Mouse (Mus musculus): ENCODE data around the gene Mall. TPM values are rescaled to one million over a fixed set of nuclear protein-coding genes. Genes with fewer than 3 reads are reported as not detected.

The Mall gene
- total RNA-seq, 2 experiments from 2014 or later = 2.2 to 4.9 TPM

GRCm38 (mm10) chr2:127730301-127730997, 717 bp upstream of the Mall start:
- no peak for DNase-seq (ENCODE audit: low spot score)

- no peak for DNase-seq (ENCODE audit: low spot score)
These were observed 876 bp downstream of the Mall start for GRCm38 (mm10) chr2:127728661-127729450.

GRCm38 (mm10) chr2:127728146-127728545, 1.6 kb downstream of the Mall start:
- no peak for DNase-seq (ENCODE audit: low spot score)

- DNase-seq (ENCODE audit: low spot score) = no peak
These were observed 6.5 kb downstream of the Mall start for GRCm38 (mm10) chr2:127723193-127723592.

DNA sequence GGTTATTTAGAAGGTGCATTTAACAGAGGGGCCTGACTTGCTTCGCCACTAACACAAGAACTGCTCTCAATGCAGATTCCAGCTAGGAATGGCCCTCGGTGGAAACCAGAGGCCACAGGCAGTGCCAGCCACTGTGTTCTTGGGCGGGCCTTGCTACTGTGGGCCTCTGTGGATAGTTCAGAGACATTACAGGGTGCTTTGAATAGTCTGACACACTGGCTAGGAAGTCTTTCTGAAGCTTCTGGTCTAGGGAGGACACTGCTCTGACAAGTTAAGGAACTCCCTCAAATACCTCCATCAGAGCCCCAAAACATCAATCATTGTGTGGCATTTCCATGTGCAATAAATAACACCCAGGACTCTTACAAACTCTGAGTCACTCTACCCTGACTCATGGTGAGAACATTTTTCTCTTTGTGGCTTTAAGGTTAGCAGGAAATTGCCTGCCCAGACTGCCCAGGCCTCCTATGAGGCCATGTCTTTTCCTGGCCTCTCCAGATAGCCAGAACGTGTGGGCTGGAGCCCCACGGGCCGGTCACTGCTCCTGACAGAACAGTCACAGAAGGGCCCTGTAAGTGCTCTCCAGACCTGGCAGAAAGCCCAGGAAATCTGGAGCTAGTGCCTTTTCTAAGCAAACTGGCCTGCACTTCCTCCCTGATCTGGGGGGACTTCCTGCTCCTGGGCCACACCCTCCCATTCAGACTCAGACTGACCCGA, 7.4 kb downstream of the Mall start:
- DNase-seq (ENCODE audit: low spot score) = peak; percentile 50

DNA sequence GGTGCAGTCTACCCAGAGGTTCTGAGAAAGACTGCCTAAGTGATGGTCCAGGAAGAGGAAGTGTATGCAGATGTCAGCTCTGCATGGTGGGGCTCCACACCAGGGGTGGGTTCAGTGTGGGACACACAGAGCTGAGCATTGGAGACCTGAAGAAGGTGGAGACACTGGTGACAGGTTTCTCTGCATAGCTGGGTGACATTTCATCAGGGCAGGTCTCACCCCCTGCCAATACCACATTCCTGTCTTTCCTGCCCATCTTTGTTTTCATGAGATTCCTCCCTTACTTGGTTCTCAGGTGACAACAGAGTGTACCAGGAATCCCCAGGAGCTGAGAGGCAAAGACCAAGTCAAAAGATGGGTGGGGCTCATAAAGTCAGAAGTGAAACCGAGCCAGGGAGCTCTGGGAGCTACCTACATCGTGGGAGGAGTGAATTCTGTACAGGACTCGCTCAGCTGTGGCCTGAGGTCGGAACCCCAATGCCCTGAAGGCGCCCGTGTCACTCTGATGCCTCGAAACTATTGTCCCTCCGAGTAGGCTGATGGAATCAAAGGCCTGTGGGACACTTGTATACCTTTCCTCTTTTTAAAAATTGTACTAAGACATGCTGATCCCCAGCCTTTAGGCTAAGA, 10.8 kb downstream of the Mall start:
- no peak for DNase-seq (ENCODE audit: low spot score)

DNA sequence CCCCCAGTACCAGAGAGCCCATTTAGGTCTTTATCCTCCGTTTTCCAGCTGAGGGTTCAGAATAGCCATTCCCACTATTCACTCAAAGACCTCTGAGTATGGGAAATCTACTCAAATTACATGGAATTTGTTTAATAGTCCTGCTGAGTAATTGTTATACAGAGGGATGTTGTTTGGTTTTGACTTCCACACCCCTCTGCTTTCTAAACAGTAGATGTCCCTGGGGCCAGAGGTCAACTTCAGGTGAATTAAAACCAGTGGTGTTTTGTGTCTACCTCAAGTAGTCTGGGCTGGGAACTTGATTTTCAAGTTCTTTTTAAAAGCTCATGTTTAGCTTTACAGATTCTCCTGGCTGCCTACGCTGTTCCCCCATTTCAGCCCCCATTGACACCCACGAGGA, 15.0 kb downstream of the Mall start:
- no peak for DNase-seq (ENCODE audit: low spot score)

GRCm38 (mm10) chr2:127708792-127709191, 20.9 kb downstream of the Mall start:
- no peak for DNase-seq (ENCODE audit: low spot score)

GRCm38 (mm10) chr2:127708060-127708459, 21.7 kb downstream of the Mall start:
- no peak for DNase-seq (ENCODE audit: low spot score)

GRCm38 (mm10) chr2:127705267-127705666, 24.5 kb downstream of the Mall start:
- no peak for DNase-seq (ENCODE audit: low spot score)

DNA sequence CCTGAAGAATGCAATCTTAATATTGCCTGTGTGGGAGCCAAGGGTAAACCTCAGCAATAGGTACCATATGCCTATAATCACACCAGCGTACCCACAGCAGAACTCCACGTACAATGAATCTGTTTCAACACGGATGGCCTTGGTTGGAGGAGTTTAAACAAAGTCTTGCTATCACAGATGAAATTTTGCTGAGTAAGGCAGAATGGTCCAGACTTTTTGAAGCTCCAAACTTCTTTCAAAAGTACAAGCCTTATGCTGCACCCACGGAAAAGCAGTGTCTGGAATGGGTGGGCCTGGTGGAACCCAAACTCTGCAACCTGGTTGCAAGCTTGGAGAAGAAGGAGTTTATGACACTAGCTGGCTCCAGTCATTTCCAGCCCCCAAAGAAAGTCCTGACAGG, 40.5 kb downstream of the Mall start:
- no peak for DNase-seq (ENCODE audit: low spot score)

- DNase-seq (ENCODE audit: low spot score) = peak; percentile 31
These were observed 45.9 kb downstream of the Mall start for GRCm38 (mm10) chr2:127683687-127684331.

DNA sequence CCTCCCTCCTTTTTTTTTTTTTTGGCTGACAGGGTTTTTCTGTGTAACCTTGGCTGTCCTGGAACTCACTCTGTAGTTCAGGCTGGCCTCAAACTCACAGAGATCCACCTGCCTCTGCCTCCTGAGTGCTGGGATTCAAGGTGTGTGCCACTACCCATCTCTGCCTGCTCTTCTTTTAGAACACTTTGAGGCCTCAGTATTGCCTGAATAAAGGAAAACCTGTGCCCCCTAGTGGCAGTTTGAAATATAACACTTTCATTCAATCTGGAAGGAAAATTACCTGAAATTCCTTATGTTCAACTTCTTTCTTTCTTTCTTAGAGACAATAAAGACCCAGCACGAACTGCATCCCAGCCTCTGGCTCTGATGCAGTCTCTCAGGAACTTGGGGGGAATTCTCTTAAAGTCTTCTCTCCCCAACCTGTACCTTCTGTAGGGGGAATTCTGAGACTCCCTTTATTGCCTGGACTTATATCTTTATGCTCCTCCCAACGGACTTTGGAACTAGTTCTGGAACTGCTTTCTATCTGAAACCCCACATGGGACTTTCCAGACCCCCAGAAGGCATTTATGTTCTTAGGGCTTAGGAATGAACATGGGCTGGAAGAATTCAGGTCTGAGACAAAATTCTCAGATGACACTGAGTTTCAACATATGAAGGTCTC, 61.8 kb downstream of the Mall start:
- peak; percentile 26 for DNase-seq (ENCODE audit: low spot score)

- DNase-seq (ENCODE audit: low spot score) = no peak
These were observed 62.7 kb downstream of the Mall start for GRCm38 (mm10) chr2:127667015-127667414.

- DNase-seq (ENCODE audit: low spot score) = no peak
These were observed 67.0 kb downstream of the Mall start for GRCm38 (mm10) chr2:127662708-127663107.

DNA sequence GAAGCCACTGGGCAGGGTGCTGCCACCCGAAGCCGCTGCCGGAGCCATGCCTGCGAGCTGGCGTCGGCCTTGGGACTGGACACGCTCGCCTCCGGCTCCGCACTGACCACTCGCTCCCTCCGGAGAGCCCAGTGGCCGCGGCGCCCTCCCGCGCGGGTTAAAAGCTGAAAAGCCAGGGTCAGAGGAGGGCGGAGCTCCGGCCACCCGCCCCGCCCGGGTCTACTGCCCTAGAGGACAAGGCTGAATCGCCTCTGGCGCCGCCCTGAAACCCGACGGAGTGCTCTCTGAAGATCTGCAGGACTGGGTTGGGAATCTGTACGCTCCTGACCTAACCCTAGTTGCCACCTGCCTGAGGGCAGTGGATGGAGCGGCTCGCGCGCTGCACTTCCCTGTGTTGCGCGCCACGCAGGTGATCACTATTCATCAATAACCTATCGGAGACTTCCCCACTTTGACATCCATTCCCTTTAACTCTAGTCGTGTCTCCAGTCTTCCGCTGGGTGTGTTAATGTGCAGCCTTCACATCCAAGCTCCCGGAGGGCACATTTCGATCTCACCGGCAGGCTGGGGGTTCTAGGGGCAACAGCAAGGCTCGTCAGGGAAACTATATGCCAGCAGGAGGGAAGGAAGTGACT, 73.5 kb downstream of the Mall start, which contains the start of gene Mal:
Mal (minus strand) TSS at position 610 of the 635 bp plus-strand sequence.
- DNase-seq (ENCODE audit: low spot score) = peak; percentile 9

- no peak for DNase-seq (ENCODE audit: low spot score)
These were observed 74.3 kb downstream of the Mall start for GRCm38 (mm10) chr2:127655419-127655818.

DNA sequence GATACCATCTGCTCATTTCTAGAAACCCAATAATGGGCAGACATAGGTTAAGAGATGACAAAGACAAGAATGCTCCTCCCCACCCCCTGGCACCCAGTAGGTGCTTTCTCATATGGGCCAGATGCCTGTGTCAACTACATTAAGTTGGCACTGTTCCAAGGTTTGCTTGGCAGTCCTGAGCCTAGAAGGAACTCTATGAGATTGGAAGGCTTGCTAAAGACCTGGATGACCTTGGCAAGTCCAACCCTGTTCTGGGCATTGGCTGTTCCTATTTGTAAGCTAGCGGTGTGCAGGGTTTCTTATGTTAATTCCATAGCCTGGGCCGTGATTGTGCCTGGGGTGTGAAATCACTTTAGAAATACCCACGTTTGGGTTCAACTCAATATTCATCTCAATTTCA, 74.9 kb downstream of the Mall start:
- no peak for DNase-seq (ENCODE audit: low spot score)
